Mouse (Mus musculus): ENCODE measurements around the gene Slc26a8.
"Not testable (repeated sequence)": the region's sequence is repeated elsewhere in the genome, so short reads cannot be mapped to it uniquely, and the experiment has no call there.

Slc26a8 gene

GRCm38 (mm10) chr17:28689586-28690283 lies at the start of gene Slc26a8:
Slc26a8 (minus strand) TSS chr17:28690233.
- in situ Hi-C loops (cut with MboI, MseI) = no loop called here

GRCm38 (mm10) chr17:28739244-28739643 lies 49.2 kb upstream of the Slc26a8 start:
- in situ Hi-C loops (cut with MboI, MseI) = no loop called here

- in situ Hi-C loops (cut with MboI, MseI) = no loop called here
Observed at GRCm38 (mm10) chr17:28737973-28738372, 47.9 kb upstream of the Slc26a8 start.

GRCm38 (mm10) chr17:28736486-28736885 lies 46.5 kb upstream of the Slc26a8 start:
- in situ Hi-C loops (cut with MboI, MseI) = no loop called here

- in situ Hi-C loops (cut with MboI, MseI) = no loop called here
Observed at GRCm38 (mm10) chr17:28735317-28736105, 45.5 kb upstream of the Slc26a8 start.

GRCm38 (mm10) chr17:28727511-28727910 lies 37.5 kb upstream of the Slc26a8 start:
- in situ Hi-C loops (cut with MboI, MseI) = not testable (repeated sequence)

GRCm38 (mm10) chr17:28725783-28726182 lies 35.8 kb upstream of the Slc26a8 start, which contains the start of gene AC170998.1:
AC170998.1 (plus strand) TSS chr17:28726083.
- in situ Hi-C loops (cut with MboI, MseI) = no loop called here

- in situ Hi-C loops (cut with MboI, MseI) = no loop called here
Observed at GRCm38 (mm10) chr17:28717535-28717934, 27.5 kb upstream of the Slc26a8 start.

GRCm38 (mm10) chr17:28715832-28716548 lies 26.0 kb upstream of the Slc26a8 start:
- in situ Hi-C loops (cut with MboI, MseI) = no loop called here

GRCm38 (mm10) chr17:28714006-28714405 lies 24.0 kb upstream of the Slc26a8 start:
- in situ Hi-C loops (cut with MboI, MseI) = no loop called here

GRCm38 (mm10) chr17:28712305-28712704 lies 22.3 kb upstream of the Slc26a8 start:
- in situ Hi-C loops (cut with MboI, MseI) = no loop called here

- in situ Hi-C loops (cut with MboI, MseI) = no loop called here
Observed at GRCm38 (mm10) chr17:28711237-28711636, 21.2 kb upstream of the Slc26a8 start.

- in situ Hi-C loops (cut with MboI, MseI) = no loop called here
Observed at GRCm38 (mm10) chr17:28710291-28710688, 20.3 kb upstream of the Slc26a8 start.

GRCm38 (mm10) chr17:28709552-28710290 lies 19.7 kb upstream of the Slc26a8 start:
- in situ Hi-C loops (cut with MboI, MseI) = no loop called here

GRCm38 (mm10) chr17:28708989-28709388 lies 19.0 kb upstream of the Slc26a8 start:
- in situ Hi-C loops (cut with MboI, MseI) = no loop called here

- in situ Hi-C loops (cut with MboI, MseI) = no loop called here
Observed at GRCm38 (mm10) chr17:28707816-28708215, 17.8 kb upstream of the Slc26a8 start.

- in situ Hi-C loops (cut with MboI, MseI) = no loop called here
Observed at GRCm38 (mm10) chr17:28707136-28707627, 17.1 kb upstream of the Slc26a8 start.

- in situ Hi-C loops (cut with MboI, MseI) = no loop called here
Observed at GRCm38 (mm10) chr17:28706697-28707096, 16.7 kb upstream of the Slc26a8 start.

- in situ Hi-C loops (cut with MboI, MseI) = no loop called here
Observed at GRCm38 (mm10) chr17:28702646-28703045, 12.6 kb upstream of the Slc26a8 start.

- in situ Hi-C loops (cut with MboI, MseI) = no loop called here
Observed at GRCm38 (mm10) chr17:28701737-28702136, 11.7 kb upstream of the Slc26a8 start.

GRCm38 (mm10) chr17:28701171-28701570 lies 11.1 kb upstream of the Slc26a8 start:
- in situ Hi-C loops (cut with MboI, MseI) = no loop called here
